Mouse (Mus musculus): ENCODE results near the gene Slc35d2.

Gene Slc35d2

DNA sequence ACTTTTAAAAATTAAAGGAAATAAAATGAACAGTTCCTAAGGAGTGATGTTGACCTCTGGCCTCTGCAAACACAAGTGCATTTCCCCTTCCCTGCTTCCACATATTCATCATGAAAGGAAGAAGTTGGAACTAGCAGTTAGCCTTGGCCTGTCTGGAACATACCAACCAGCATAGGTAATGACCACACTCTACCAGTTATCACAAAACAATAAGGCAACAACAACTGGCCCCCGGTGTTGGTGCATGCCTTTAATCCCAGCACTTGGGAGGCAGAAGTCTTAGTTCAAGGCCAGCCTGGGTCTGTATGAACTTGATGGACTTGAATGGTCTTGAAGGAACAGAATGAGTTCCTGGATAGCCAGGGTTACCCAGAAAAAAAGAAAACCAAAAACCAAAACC, 18.7 kb downstream of the Slc35d2 start:
- no peak for DNase-seq (ENCODE audit: low read depth)

DNA sequence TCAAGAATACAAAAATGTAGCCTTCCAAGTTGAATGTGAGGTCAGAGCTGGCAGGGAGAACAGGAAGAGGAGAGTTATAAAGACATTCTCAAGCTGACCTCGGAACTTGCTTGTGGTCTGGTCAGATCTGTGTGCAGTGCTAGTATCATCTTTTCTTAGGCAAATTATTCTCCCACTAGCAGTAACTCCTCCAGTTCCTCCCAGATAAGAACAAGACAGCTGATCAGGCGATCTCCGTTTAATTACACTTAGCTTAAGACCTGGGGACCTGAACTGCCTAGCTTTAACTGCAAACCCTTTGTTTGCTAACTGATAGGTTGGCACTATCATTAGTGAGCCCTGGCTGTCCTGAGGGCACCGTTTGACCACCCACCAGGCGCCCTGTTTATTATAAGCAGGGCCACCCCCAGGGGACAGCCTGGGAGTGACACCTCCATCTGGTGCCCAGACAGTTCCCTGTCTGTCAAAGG, 20.8 kb downstream of the Slc35d2 start:
- no peak for DNase-seq (ENCODE audit: low read depth)

DNA sequence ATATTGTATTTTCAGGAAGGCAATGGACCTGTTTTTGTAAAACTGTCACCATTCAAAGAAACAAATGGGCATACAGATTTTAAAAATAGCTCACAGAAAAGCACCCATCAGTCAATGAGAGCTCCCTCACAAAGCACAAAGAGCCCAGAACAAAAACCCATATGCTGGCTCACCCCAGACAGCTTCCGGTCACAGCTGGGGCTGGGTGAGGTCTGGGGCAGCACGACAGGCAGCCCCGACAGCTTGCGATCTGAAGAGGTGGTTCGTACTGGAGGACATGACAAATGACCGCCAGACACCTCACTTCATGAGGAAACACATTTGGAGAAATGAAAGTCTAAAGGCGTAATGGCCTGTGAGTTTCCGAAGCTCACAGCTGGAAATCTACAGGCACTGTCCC, 21.6 kb downstream of the Slc35d2 start:
- no peak for DNase-seq (ENCODE audit: low read depth)

DNA sequence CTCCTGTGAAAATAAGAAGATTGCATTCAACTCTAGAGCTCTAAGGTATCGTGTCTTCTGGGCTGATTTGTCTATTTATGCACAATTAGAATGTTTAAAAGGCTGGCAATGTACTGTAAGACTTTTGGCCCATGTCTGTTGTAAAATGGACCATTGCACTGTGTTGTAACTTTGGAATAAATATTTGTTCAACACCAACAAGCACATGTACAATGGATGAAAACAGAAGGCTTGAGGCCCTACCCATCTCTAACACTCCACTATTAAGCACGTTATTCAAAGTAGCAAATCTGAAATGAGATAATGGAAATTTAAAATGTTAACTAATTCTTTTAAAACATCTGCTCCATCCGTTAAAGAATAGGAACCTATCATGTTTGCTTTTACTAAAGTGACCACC, 22.1 kb downstream of the Slc35d2 start:
- DNase-seq (ENCODE audit: low read depth) = no peak

DNA sequence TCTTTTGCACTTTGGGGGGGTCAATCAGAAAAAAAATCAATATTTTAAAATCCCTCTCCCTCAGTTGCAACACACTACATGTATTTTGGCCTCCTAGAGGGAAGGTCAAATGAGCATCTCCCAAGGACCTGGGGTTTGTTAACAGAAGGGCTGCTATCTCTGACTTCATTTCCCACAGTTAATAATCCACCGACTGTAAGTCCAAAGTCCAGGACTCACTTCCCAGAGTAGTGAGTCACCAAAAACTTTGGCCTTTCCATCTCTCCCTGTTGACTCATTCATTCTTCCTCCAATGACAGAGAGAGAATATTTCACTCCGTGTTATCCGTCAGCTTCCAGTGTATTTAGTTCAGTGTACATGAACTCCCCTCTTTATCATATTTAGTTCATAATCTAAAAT, 23.5 kb downstream of the Slc35d2 start:
- no peak for DNase-seq (ENCODE audit: low read depth)

- peak; percentile 70 for DNase-seq (ENCODE audit: low read depth)
Measured at GRCm38 (mm10) chr13:64100186-64100585, 29.0 kb downstream of the Slc35d2 start.

DNA sequence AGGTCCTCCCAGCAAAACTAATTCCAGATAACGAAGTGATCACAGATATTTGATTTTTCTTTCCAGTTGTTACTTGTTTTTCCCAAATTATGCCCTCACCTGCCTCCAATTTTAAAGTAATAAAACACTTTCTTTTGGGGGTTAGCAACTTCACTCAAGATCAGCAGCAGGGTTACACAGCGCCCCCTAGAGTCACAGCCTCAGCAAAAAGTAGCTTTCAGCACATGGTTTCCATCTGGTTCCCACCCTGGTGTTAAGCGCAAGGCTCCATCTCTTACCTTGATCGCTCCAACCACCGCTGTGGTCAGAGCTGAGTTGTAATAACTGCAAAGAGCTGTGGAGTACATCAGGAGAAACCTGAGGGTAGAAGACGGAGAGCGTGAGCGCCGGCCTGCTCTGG, 30.2 kb downstream of the Slc35d2 start:
- peak; percentile 64 for DNase-seq (ENCODE audit: low read depth)

- DNase-seq (ENCODE audit: low read depth) = peak; percentile 64
Measured at GRCm38 (mm10) chr13:64093341-64093740, 35.8 kb downstream of the Slc35d2 start.

DNA sequence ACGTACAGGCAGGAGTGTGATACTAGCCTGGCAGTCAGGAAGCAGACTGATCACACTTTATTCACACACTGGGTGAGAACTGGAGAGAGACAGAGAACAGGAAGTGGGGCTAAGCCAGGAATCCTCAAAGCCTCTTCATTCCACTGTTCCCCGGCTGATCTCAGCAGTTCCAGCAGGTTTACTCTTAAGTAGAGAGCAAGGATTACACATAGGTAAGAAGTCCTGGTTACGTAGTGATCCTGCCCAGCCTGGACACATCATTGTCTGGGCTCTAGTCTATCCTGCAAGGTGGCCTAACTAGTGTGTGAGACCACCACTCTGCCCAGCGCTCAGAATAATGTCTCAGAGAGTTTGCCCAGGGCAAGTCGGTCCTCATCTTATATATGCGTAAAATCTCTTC, 36.4 kb downstream of the Slc35d2 start:
- no peak for DNase-seq (ENCODE audit: low read depth)

DNA sequence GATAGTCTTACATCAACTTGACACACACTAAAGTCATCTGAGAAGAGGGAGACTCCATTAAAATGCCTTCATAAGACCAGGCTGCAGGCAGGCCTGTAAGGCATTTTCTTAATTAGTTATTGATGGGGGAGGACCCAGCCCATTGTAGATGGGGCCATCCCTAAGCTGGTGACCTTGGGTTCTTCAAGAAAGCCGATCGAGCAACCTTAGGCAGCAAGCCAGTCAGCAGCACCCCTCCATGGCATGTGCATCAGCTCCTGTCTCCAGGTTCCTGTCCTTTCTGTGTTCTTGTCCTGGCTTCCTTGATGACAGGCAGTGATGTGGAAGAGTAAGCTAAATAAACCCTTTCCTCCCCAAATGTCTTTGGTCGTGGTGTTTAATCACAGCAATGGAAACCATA, 37.0 kb downstream of the Slc35d2 start:
- no peak for DNase-seq (ENCODE audit: low read depth)

DNA sequence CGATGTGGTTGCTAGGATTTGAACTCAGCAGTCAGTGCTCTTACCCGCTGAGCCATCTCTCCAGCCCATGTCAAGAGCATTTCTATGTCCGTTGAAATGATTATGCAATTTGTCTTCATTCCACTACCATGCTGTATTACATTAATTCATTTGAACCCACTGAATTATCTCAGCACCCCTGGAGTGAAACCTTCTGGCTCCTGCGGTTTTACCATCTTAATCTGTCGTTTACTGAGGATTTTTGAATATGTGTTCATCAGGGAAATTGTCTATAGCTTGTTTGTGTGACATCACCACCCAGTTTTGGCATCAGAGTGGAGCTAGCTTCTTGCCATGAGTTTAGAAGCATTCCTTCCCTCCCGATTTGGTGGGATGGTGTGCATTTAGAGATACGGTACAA, 38.2 kb downstream of the Slc35d2 start:
- no peak for DNase-seq (ENCODE audit: low read depth)

- no peak for DNase-seq (ENCODE audit: low read depth)
Measured at GRCm38 (mm10) chr13:64090278-64090677, 38.9 kb downstream of the Slc35d2 start.

DNA sequence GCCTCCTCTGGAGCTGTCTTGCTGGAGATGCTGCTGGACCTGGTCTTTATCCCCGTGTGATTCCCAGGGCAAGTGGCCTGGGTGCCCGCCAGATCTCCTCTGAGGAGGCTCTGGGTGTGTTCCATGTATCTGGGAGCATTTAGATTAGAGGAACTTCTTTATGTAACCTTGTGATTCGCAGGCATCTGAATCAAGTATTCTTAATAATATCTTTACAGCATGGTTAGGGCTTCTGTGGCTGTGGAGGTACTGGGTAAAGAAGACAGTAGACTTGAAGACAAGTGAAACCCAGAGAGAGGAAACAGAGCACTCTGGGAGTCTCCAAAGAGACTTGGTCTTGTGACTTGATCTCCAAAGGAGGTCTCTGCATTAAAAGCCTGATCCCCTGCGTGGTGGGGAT, 40.0 kb downstream of the Slc35d2 start, which contains the start of gene Hsd17b3:
TSS of gene Hsd17b3 (minus strand) at position 101 of the 400 bp plus-strand sequence.
- no peak for DNase-seq (ENCODE audit: low read depth)

DNA sequence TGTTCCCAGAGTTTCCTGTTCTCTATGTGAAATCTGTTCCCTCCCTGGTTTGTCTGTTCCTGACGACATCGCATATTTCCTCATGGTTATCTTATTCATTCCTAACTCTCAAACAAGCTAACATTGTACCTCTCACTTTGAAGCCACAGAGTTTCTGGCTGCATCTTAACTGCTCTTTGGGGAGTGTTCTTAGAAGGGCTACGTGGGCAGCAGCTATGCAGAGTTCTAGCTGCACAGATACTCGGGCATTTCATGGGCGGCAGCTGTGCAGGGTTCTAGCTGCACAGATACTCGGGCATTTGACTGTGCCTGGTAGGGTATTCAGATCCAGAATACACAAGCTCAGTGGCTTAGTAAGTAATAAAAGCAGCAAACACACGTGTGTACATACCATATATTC, 41.1 kb downstream of the Slc35d2 start:
- DNase-seq (ENCODE audit: low read depth) = no peak

DNA sequence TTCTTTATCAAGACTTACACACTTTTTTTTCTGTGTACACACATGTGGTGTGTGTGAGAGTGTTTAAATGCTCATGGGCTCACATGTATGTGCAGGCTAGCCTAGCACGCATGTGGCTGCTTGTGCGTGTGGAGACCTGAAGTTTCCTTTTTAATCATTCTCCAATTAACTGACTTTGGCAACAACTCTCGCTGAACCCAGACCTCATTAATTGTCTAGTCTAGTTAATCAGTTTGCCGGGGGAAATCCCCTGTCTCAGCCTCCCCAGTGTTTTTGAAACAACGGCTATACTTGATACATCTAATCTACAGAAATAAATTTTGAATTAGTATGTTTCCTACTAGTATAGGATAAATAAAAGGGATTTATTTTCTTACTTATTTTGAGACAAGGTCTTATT, 43.1 kb downstream of the Slc35d2 start:
- no peak for DNase-seq (ENCODE audit: low read depth)

- DNase-seq (ENCODE audit: low read depth) = no peak
Measured at GRCm38 (mm10) chr13:64083331-64083730, 45.8 kb downstream of the Slc35d2 start.

GRCm38 (mm10) chr13:64081012-64081919, 47.9 kb downstream of the Slc35d2 start:
- no peak for DNase-seq (ENCODE audit: low read depth)

DNA sequence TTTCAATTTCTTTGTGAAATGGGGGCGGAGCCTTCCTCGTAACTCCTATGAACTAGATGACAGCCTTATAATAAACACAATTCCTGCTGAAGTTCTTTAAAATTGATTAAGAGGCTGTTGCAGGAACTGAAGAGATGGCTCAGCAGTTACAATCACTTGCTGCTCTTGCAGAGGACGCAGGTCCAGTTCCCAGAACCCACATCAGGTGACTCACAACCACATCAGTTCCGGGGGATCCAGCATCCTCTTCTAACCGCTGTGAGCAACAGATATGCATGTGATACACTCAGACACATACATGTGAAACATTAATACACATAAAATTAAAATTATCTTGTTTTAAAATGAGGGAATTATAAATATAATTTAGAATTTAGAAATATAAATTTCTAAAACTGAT, 51.6 kb downstream of the Slc35d2 start:
- no peak for DNase-seq (ENCODE audit: low read depth)

- no peak for DNase-seq (ENCODE audit: low read depth)
Measured at GRCm38 (mm10) chr13:64076074-64076473, 53.1 kb downstream of the Slc35d2 start.

- DNase-seq (ENCODE audit: low read depth) = no peak
Measured at GRCm38 (mm10) chr13:64066653-64067052, 62.5 kb downstream of the Slc35d2 start.

DNA sequence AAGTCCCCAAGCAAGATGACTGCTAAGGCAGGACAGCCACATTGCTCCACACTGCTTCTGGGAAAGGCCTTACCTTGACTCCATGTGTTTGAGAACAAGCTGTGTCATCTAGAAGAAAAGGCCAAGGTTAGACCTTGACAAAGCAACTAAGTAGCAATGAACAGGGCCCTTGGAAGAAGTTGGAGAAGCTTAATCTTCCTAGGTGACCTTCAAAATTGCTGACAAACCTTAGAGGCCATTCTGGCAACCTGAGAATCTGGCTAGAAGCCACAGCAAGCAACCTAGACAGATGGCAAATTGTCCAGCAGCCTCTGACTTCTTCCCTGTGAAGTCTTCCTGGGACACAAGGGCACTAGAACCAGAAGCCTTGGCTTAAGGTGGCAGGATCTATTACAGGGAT, 64.9 kb downstream of the Slc35d2 start:
- no peak for DNase-seq (ENCODE audit: low read depth)

GRCm38 (mm10) chr13:64060935-64061506, 68.1 kb downstream of the Slc35d2 start:
- no peak for DNase-seq (ENCODE audit: low read depth)

- no peak for DNase-seq (ENCODE audit: low read depth)
Measured at GRCm38 (mm10) chr13:64053959-64054358, 75.2 kb downstream of the Slc35d2 start.

Data from naive thymus-derived CD4-positive, alpha-beta T cell, adult 2 months (primary cell).